Mouse (Mus musculus) cerebellum, adult 2 months (tissue): ENCODE measurements around the gene Kbtbd13.

ENCODE experiments used
- CTCF ChIP-seq: fragments of 200-500 bp; IDR thresholded peaks from 2 replicates; pipeline ENCODE4 v1.5.1; 2011; ENCODE audit warnings: low read depth, mild to moderate bottlenecking, control low read depth, low read length, moderate library complexity, borderline replicate concordance; ENCODE audit not compliant: insufficient read depth
- POLR2A ChIP-seq: fragments of 200-500 bp; IDR thresholded peaks from 2 replicates; pipeline ENCODE4 v1.6.1; 2011; ENCODE audit warnings: low read length, control low read depth, borderline replicate concordance; ENCODE audit not compliant: insufficient read depth

DNA sequence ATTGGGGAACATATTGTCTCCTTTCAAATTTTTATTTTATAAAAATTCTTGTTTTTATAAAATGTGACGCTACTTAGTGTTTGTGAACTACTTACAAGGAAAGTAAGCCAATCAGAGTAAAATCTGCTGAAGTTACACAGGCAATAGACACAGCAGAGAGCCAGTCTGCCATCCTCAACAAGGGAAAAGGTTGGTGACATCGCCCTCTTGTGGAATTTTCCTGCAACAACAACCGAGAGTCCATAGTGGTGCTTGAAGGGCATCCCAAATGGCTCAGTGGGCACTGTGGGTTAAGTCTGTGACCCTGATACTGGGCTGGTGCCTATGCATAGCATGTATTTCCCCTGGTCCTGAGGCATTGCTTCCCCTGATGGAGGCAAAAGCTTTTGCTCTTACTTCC, 40.8 kb upstream of the Kbtbd13 start:
- TF ChIP-seq CTCF, result peak; percentile 83
- no peak for TF ChIP-seq POLR2A
